In genomic region chr2:167605817-167606744, GRCm38 (mm10) we compare ENCODE assay signal across 7 mouse cellular contexts. TPM values are rescaled to one million over a fixed set of nuclear protein-coding genes. Genes with fewer than 3 reads are reported as not detected.
"Had no signal": no experiment of that assay in that cellular context is flagged by ENCODE, and none has a peak within 500 bp of the region (broad histone marks: within the 10 kb centered on the region; RNA-seq: fewer than 3 reads in every experiment).

No protein-coding gene starts in this region.

- H3K4me2 ChIP-seq: kidney, embryonic 15.5 days; limb, embryonic 12.5 days; neural tube, embryonic 12.5 days had no signal

- H3K27ac ChIP-seq: kidney, embryonic 15.5 days; left cerebral cortex, adult 2 months; neural tube, embryonic 12.5 days; stomach, postnatal 0 days had no signal

- H3K9me3 ChIP-seq: kidney, embryonic 15.5 days; limb, embryonic 12.5 days; neural tube, embryonic 12.5 days had no signal

- H3K4me3 ChIP-seq: kidney, embryonic 15.5 days; left cerebral cortex, adult 2 months; limb, embryonic 12.5 days; neural tube, embryonic 12.5 days had no signal

- H3K27me3 ChIP-seq: kidney, embryonic 15.5 days; limb, embryonic 12.5 days; neural tube, embryonic 12.5 days had no signal

- H3K9ac ChIP-seq: kidney, embryonic 15.5 days; limb, embryonic 12.5 days; neural tube, embryonic 12.5 days had no signal

RNA-seq across cellular contexts. Expression of gene Gm20431, which starts 55.2 kb away (rescaled TPM):
- total RNA-seq: neutrophil, adult 5-6 weeks had no signal
- polyA plus RNA-seq: large intestine, adult 2 months had no signal
